ENCODE assay signal across 28 mouse cellular contexts in genomic region chr7:118646237-118646636, GRCm38 (mm10). TPM values are rescaled to one million over a fixed set of nuclear protein-coding genes. Genes with fewer than 3 reads are reported as not detected.
"Had no signal": no experiment of that assay in that cellular context is flagged by ENCODE, and none has a peak within 500 bp of the region (broad histone marks: within the 10 kb centered on the region; RNA-seq: fewer than 3 reads in every experiment).

No protein-coding gene starts in this region.

- H3K9me3 ChIP-seq: heart, embryonic 10.5 days; hindbrain, embryonic 10.5 days; hindbrain, embryonic 12.5 days; intestine, embryonic 15.5 days; limb, embryonic 13.5 days; limb, embryonic 15.5 days; liver, embryonic 13.5 days had no signal

- H3K27me3 ChIP-seq: hindbrain, embryonic 12.5 days; intestine, embryonic 15.5 days; limb, embryonic 13.5 days; limb, embryonic 15.5 days; liver, embryonic 13.5 days had no signal

- H3K9ac ChIP-seq: heart, embryonic 12.5 days; hindbrain, embryonic 12.5 days; hindbrain, embryonic 14.5 days; intestine, embryonic 15.5 days; limb, embryonic 13.5 days; limb, embryonic 15.5 days; liver, embryonic 13.5 days had no signal

- H3K27ac ChIP-seq: heart, embryonic 10.5 days; hindbrain, embryonic 10.5 days; hindbrain, embryonic 12.5 days; hindbrain, embryonic 14.5 days; intestine, embryonic 15.5 days; limb, embryonic 13.5 days; limb, embryonic 15.5 days; liver, embryonic 13.5 days had no signal

- H3K4me1 ChIP-seq: heart, embryonic 10.5 days; heart, embryonic 12.5 days; hindbrain, embryonic 12.5 days; intestine, embryonic 15.5 days; limb, embryonic 13.5 days; limb, embryonic 15.5 days; liver, embryonic 13.5 days had no signal

- H3K4me2 ChIP-seq: heart, embryonic 12.5 days; hindbrain, embryonic 12.5 days; hindbrain, embryonic 14.5 days; intestine, embryonic 15.5 days; limb, embryonic 13.5 days; limb, embryonic 15.5 days; liver, embryonic 11.5 days; liver, embryonic 13.5 days had no signal

- ATAC-seq: hindbrain, embryonic 16.5 days; inflammation-experienced regulatory T-cells, adult 6 months; intestine, embryonic 15.5 days; intestine, postnatal 0 days had no signal

- H3K36me3 ChIP-seq: heart, embryonic 10.5 days; heart, embryonic 12.5 days; hindbrain, embryonic 10.5 days; hindbrain, embryonic 12.5 days; intestine, embryonic 15.5 days; limb, embryonic 13.5 days; limb, embryonic 15.5 days; liver, embryonic 13.5 days had no signal

- H3K4me3 ChIP-seq: heart, embryonic 10.5 days; heart, embryonic 12.5 days; hindbrain, embryonic 10.5 days; hindbrain, embryonic 12.5 days; intestine, embryonic 15.5 days; limb, embryonic 13.5 days; limb, embryonic 15.5 days; liver, embryonic 13.5 days had no signal

- DNase-seq: gastrocnemius, postnatal 14 days; gastrocnemius, postnatal 36 days; heart, postnatal 10 days; heart, postnatal 4 days; kidney, adult 18-20 months; kidney, adult 8-10 months; kidney, postnatal 10 days; kidney, postnatal 25 days; kidney, postnatal 4 days; layer of hippocampus, adult 9-11 months; layer of hippocampus, postnatal 36 days; left cerebral cortex, postnatal 4 days; liver, embryonic 13.5 days had no signal

RNA-seq across cellular contexts. Expression of gene Tmc5, which starts 49.1 kb away (rescaled TPM):
- total RNA-seq: gastrocnemius, adult 18-20 months had no signal
- polyA plus RNA-seq: heart, embryonic 10.5 days; inflammation-experienced regulatory T-cells, adult 6 months; kidney, embryonic 14.5 days; limb, embryonic 11.5 days; liver, embryonic 11.5 days; liver, embryonic 13.5 days had no signal
